Mouse (Mus musculus) liver, embryonic 14.5 days (tissue): ENCODE measurements at regions not wholly inside any gene's neighbourhood (a gene's known extent, or its start where the extent isn't known, plus 50 kb on each side); places are given as distances from the start of the nearest gene placed in this dataset.

Source experiments
- CTCF ChIP-seq: IDR thresholded peaks from 2 replicates; pipeline ENCODE4 v1.5.1; 2016; ENCODE audit warnings: antibody characterized with exemption, low read depth, control low read depth
- EP300 ChIP-seq: IDR thresholded peaks from 2 replicates; pipeline ENCODE4 v1.6.1; 2016; ENCODE audit warnings: antibody characterized with exemption, low read depth

- TF ChIP-seq CTCF (no peak), EP300 (no peak)
Observed at GRCm38 (mm10) chr2:75482484-75482883, 176.6 kb upstream of the Hnrnpa3 start.
